Mouse (Mus musculus) erythroblast, embryonic 14.5 days (primary cell): ENCODE measurements around the gene Rnf207.

ENCODE experiments used
- GATA1 ChIP-seq: IDR thresholded peaks from 2 replicates; pipeline ENCODE4 v1.6.1; 2012; ENCODE audit warnings: low read length, inconsistent platforms, mixed read lengths
- TAL1 ChIP-seq: IDR thresholded peaks from 3 replicates; pipeline ENCODE4 v1.6.1; 2012; ENCODE audit warnings: low read length, inconsistent platforms, mixed read lengths

GRCm38 (mm10) chr4:152283186-152283950, 35.4 kb downstream of the Rnf207 start:
- TF ChIP-seq TAL1 (no peak), GATA1 (no peak)
